Mouse (Mus musculus) adrenal gland, adult 2 months (tissue): ENCODE results near the gene Klf5. TPM values are rescaled to one million over a fixed set of nuclear protein-coding genes. Genes with fewer than 3 reads are reported as not detected.
A peak's percentile ranks its signal among the peaks of the same experiment; 100 is the strongest.

Experiments
- DNase-seq: peaks from one replicate; pipeline ENCODE4 v3.0.0; 2021
- long read RNA-seq: library from polyadenylated mRNA; stranded (forward); transcript quantifications from one replicate; pipeline ENCODE4 v2.0.0, GENCODE M21; 2021
- polyA plus RNA-seq: library from polyadenylated mRNA; depleted of rRNA; stranded (reverse); fragments of >200 nt; gene quantifications from 2 replicates; pipeline ENCODE4 v1.2.3, GENCODE M21; 2012; rRNA removed
- total RNA-seq, 2 experiments: library from RNA; stranded (reverse); gene quantifications; 2 replicates each; pipeline ENCODE4 v1.2.3; 2021

The Klf5 gene
- 1 to 10 TPM; 6.0 to 9.4 TPM for total RNA-seq
- polyA plus RNA-seq: 8.5 and 10.0 TPM in 2 replicates
- long read RNA-seq, transcript Klf5-201 (4 exons, 3,352 nt): major isoform, 7 of 7 reads
- long read RNA-seq, partial matches to known transcripts: 0 of 7 reads
- long read RNA-seq, other reads (novel, unspliced or antisense): 0 of 7 reads

DNA sequence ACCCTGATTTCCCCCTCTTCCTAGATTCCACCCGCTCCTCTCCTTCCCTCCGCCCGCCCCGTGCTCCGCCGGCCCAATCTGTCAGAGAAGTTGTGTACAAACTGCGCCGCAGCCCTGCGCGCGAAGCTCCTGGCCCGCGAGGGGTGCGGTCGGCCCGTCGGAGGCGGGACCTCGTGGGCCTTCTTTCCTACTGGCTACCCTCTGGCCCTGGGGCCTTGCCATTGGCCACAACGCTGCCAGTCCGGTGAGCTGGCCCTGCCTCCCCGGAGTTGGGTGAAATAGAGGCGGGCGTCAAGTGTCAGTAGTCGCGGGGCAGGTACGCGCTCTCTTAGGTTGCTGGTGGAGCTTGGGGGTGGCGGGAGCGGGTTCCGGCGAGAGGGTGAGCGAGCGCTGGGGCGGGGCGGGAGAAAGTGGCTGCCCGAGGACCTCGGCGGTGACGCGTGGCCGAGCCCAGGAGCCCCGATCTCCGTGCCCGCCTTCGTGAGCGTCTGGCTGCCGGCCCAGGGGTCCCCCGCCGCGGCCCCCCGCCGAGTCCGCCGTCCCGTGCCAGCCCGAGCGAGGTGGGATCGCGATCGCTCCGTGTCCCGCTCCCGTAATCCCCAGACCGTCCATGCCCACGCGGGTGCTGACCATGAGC is at the start of gene Klf5:
Gene Klf5, plus strand, starts transcription at position 307 of the 637 bp plus-strand sequence.
- DNase-seq: peak; percentile 97

DNA sequence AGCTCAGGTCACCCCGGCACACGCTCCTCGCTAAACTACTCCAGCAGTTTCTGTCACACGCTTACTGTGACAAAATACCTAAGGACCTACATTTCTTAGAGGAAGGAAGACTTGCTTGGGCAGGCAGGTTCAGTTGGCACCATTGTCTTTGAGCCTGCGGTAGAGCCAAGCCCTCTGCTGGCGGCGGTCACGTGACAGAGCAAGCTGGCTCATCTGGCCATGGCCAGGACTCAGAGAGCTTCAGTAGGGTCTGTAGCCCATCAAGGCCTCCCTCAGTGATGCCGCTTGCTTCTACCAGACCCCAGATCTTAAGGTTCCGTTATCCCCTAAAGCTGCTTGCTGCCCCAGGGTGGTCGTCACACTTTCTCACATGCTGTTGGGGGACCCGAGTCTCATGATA is 36.5 kb upstream of the Klf5 start:
- DNase-seq: no peak

DNA sequence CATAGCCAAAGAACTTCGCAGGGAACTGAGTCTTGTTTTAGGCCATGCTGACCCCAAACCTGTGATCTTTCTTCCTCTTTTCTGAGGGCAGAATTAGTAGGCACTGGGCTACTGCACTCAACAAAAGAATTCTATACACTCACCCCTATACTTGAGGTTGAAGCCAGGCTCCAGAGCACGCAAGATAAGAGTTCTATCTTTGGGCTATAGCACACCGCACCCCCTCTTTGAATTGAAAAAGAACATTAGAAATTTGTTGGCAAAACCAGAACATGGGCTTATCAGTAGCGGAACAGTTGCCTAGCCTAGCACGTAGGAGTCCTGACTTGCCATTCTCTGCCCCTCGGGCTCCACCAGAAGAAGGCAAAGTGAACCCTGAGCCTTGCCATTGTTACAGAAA is 34.7 kb upstream of the Klf5 start:
- DNase-seq: no peak

DNA sequence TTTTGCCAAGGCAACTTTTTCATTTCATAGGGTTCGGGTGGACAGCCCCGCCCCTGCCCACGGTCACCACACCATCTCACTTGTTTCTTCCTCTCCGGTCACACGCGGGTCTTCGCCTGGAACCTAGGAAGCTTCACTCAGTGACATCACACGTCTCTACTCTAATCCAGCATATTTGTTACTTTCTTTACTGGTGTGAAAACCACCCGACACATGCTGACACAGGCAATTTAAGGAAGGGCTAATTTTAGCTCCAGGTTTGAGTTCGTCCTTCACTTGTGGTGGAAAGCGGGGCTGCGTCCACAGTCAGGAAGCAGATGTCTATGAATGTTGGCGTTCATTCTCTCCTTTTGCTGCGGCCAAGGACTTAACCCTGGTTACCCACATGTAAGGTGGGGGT is 32.7 kb upstream of the Klf5 start:
- DNase-seq: no peak

GRCm38 (mm10) chr14:99266749-99267148 is 31.7 kb upstream of the Klf5 start:
- DNase-seq: no peak

DNA sequence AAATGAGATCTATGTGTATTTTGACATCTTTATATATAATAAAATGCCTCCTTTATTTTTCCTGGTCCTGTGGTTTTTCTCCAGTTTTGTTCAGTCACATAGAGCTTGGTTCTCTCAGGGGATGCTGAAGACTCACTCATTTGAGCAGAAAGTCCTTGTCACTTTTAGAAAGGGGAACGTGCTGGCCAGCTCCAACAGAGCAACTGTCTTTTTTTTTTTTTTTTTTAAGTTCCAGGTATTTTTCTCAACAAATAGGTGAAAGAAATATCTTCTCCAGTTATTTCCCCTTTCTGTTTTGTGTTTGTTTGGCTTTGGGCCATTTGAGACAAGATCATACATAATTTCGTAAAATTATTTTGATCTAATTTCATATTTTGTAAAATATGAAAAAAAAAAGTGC is 24.4 kb upstream of the Klf5 start:
- DNase-seq: no peak

- no peak for DNase-seq
Measured at GRCm38 (mm10) chr14:99275827-99276226, 22.7 kb upstream of the Klf5 start.

DNA sequence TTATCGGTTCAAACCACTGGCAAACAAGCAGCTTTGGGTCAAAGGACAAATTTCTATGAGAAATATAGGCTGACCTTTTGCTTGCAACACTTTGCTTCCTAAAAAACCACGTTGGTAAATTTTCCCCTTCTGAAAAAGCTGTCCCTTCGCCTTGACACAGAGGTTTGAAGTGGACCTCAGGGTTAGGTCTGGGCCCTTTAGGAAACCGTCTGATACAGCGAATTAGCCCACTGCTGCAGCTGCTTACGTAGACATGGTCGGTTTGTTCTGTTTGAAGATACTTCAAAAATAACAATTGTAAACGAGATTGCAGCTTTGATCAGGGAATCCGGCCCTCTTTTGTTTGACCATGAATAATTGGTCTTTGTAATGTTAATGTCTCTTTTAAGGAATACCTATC is 20.2 kb upstream of the Klf5 start:
- DNase-seq: no peak

DNA sequence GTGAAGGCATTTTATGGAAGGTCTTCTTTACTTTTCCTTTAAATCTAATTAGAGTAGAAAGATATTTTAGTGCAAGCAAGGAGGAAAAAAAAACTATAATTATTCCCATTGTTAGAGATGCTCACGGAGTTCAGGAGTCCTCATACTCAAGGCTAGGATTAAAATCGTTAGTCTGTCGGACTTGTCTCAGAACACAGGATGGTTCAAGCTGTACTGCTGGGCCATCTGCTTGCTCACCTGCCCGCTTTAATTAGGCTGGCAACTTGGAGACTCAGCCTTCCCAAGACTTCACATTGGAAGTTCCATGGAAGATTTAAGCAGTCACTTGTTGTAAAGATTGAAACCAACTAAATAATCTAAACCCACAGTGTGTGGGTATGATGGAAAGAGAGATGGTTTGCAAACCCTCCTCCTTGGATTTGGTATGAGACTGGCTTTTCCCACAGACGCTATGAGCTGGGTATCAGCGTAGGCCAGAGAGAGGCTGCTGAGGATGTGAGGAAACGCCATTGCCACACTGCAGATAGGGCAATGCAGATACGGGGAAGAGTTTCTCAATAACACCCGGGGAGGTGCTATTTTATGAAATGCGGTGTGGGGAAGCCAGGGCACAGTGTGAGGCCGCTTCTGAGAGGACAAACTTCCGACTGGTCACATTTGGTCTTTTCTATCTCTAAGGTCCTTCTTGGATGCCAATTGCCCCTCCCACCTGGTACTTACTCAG is 19.6 kb upstream of the Klf5 start:
- DNase-seq: no peak

- DNase-seq: no peak
Measured at GRCm38 (mm10) chr14:99280399-99280798, 18.1 kb upstream of the Klf5 start.

DNA sequence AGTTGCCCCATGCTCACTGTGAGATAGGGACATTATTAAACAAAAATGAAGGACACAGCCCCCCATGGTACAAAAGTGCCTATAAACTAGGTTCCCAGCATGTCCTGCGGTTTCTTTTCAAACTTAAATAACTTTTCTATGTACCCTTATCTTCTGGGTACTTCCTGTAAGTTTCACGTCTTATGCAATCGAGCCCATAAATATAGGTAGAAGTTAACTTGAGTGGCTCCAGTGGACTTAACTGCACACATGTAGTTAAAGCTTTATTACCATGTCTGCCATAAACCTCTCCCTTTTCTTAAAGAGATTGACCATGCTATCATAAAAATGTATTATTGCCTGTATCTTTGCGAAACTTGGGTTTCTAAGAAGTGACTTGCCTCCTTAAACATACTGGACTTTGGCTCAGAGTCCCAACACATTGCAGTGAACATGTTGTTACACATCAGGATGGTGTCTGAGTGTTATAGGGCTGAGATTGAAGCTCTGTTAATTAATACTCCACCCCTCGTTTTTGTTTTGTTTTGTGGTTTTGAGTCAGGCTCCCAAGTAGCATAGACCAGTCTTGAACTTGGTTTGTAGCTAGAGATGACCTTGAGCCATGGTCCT is 17.6 kb upstream of the Klf5 start:
- no peak for DNase-seq

GRCm38 (mm10) chr14:99285486-99285885 is 13.0 kb upstream of the Klf5 start:
- no peak for DNase-seq

- DNase-seq: no peak
Measured at GRCm38 (mm10) chr14:99292176-99292575, 6.3 kb upstream of the Klf5 start.

DNA sequence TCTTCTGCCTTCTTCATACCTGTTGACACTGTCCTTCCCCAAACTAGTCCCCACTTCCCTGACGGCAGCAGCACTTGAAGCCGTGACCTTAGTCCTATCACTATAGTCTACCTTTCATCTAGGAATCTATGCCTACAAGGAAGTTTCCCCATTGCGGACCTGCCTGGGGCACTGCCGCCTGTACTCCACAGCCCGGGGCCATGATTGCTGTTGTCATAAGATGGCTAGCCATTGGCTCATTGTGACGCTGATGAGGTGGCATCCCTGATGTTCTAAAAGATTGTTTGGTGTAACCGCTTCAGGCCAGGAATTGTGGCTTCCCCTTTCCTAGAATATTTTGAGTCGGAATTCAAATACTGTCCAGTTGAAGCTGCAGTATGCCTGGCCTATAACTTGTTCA is 4.1 kb upstream of the Klf5 start:
- DNase-seq: no peak

- peak; percentile 22 for DNase-seq
Measured at GRCm38 (mm10) chr14:99295606-99296341, 2.7 kb upstream of the Klf5 start.

GRCm38 (mm10) chr14:99299022-99299481 is 561 bp downstream of the Klf5 start:
- DNase-seq: peak; percentile 78

- peak; percentile 21 for DNase-seq
Measured at GRCm38 (mm10) chr14:99299701-99300191, 1.3 kb downstream of the Klf5 start.

DNA sequence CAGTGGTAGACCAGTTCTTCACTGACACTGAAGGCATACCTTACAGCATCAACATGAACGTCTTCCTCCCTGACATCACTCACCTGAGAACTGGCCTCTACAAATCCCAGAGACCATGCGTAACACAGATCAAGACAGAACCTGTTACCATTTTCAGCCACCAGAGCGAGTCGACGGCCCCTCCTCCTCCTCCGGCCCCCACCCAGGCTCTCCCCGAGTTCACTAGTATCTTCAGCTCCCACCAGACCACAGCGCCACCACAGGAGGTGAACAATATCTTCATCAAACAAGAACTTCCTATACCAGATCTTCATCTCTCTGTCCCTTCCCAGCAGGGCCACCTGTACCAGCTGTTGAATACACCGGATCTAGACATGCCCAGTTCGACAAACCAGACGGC is 3.0 kb downstream of the Klf5 start:
- DNase-seq: no peak

- no peak for DNase-seq
Measured at GRCm38 (mm10) chr14:99304387-99304786, 5.9 kb downstream of the Klf5 start.

DNA sequence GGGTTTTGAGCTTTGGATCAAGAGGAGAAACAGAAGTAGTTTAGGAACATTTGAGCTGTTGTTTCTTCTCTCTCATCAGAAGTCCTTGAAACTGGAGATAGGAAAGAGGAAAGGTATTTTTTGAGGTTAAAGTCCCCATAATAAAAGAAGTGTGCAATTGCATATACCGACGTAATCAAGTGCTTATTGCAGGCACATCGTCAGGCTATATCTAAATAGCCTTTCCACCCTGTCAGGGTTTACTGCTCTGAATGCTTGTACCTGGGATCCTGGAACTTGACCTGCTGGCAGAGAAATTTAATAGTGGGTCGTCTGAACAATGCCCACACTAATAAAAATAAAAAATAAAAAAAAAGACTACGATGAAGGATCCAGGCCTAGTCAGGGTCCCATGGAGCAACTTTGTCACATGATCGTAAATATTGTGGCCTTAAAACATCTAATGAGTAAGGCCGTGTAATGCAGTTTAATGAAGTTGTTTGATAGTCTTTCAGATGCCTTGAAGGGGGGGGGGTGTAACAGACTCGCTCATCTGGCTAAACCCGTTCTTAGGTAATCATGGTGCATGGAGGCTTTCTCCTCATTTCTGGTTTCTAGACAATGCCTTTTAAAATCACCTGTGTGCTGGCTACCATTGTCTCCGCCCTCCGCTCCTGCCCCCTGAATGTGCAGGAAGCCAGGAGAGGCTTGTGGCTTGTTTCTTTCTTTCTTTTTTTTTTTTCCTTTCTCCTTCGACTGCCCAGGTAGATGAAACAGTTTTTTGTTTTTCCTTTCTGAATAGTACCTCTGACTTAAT is 6.7 kb downstream of the Klf5 start:
- DNase-seq: no peak

GRCm38 (mm10) chr14:99306410-99306809 is 7.9 kb downstream of the Klf5 start:
- DNase-seq: no peak
